8 mouse cellular contexts compared by ENCODE assay signal in genomic region chr13:3642049-3642448, GRCm38 (mm10). TPM values are rescaled to one million over a fixed set of nuclear protein-coding genes. Genes with fewer than 3 reads are reported as not detected.
DNase-seq lines count a peak whose midpoint lies in the region; ATAC-seq lines count a peak whose summit lies in the region.

No protein-coding gene starts in this region.

- 79% methylated on average over 9 of the region's 9 CpGs for WGBS in kidney, embryonic 15.5 days
- WGBS in liver, embryonic 16.5 days (ENCODE audit: insufficient replicate concordance), result 61% methylated on average over 9 of the region's 9 CpGs

- no peaks in the 10 kb centered on the region for H3K4me1 ChIP-seq in kidney, embryonic 15.5 days
- H3K4me1 ChIP-seq in liver, embryonic 16.5 days (ENCODE audit: control insufficient read depth, low read depth, low read length), result no peaks in the 10 kb centered on the region; the same call in 1 of the 2 replicates

- no peak; the same call in 1 of the 2 replicates for ATAC-seq in kidney, embryonic 15.5 days (replicated peaks; ENCODE audit: low FRiP score)
- ATAC-seq in liver, embryonic 16.5 days (ENCODE audit: low read depth), result no peak; the same call in 1 of the 2 replicates

- H3K36me3 ChIP-seq in kidney, embryonic 15.5 days, result peaks cover 8% of the 10 kb centered on the region; the same call in 1 of the 2 replicates
- H3K36me3 ChIP-seq in liver, embryonic 16.5 days (ENCODE audit: control insufficient read depth, insufficient read depth), result no peaks in the 10 kb centered on the region

- no peaks in the 10 kb centered on the region for H3K27me3 ChIP-seq in kidney, embryonic 15.5 days
- no peaks in the 10 kb centered on the region for H3K27me3 ChIP-seq in liver, embryonic 16.5 days (ENCODE audit: control insufficient read depth, insufficient read depth, low read depth, low read length)

- no peaks in the 10 kb centered on the region for H3K9me3 ChIP-seq in kidney, embryonic 15.5 days (replicated peaks)
- no peaks in the 10 kb centered on the region for H3K9me3 ChIP-seq in liver, embryonic 16.5 days (replicated peaks; ENCODE audit: control insufficient read depth, low read length)

- no peak overlapping the region for H3K4me2 ChIP-seq in kidney, embryonic 15.5 days
- no peak overlapping the region for H3K4me2 ChIP-seq in liver, embryonic 16.5 days (ENCODE audit: low read depth, low read length)

- H3K9ac ChIP-seq in kidney, embryonic 15.5 days, result no peak overlapping the region
- no peak overlapping the region for H3K9ac ChIP-seq in liver, embryonic 16.5 days (ENCODE audit: low read depth, low read length)

- no peak overlapping the region for H3K27ac ChIP-seq in kidney, embryonic 15.5 days
- H3K27ac ChIP-seq in liver, embryonic 16.5 days (ENCODE audit: low read length), result 0 out of 2 replicates have a peak overlapping the region, but pooled peaks have one; percentile 29

- peak; percentile 49 for DNase-seq in kidney, adult 11 months
- peak; percentile 44 for DNase-seq in T-cell, adult 2 months (ENCODE audit: low spot score)
- DNase-seq in induced T-regulatory cell, adult 2 months (ENCODE audit: low read depth), result peak; percentile 47
- DNase-seq in retina, postnatal 1 day, result peak; percentile 47
- DNase-seq in ovary, adult 18-20 months (ENCODE audit: low spot score), result no peak
- no peak for DNase-seq in right cerebral cortex, postnatal 36 days (ENCODE audit: low spot score in 2 of 2)

- H3K4me3 ChIP-seq in kidney, embryonic 15.5 days (replicated peaks), result no peak overlapping the region
- no peak overlapping the region for H3K4me3 ChIP-seq in liver, embryonic 16.5 days (ENCODE audit: low read depth, low read length)

RNA-seq across cellular contexts. Expression of gene Asb13, which starts 8.2 kb away (rescaled TPM):
- polyA plus RNA-seq in kidney, embryonic 15.5 days (2015; fragmentation: Nextera tagmentation; extraction: Ambion mirVana), result 14.4 and 15.0 TPM in 2 replicates
- polyA plus RNA-seq in liver, embryonic 16.5 days (2015; fragmentation: Nextera tagmentation; extraction: Ambion mirVana), result 3.8 and 5.3 TPM in 2 replicates

RNA-seq across cellular contexts. Expression of gene Fam208b, which starts 31.1 kb away (rescaled TPM):
- polyA plus RNA-seq in kidney, embryonic 15.5 days (2015; fragmentation: Nextera tagmentation; extraction: Ambion mirVana), result 14.0 and 16.7 TPM in 2 replicates
- polyA plus RNA-seq in liver, embryonic 16.5 days (2015; fragmentation: Nextera tagmentation; extraction: Ambion mirVana), result 2.9 and 3.2 TPM in 2 replicates

Comparison
In these comparisons a context has a peak if more than half of its experiments do, and no peak if none do; other contexts are left out.
1. DNase-seq: peak in kidney, adult 11 months (single experiment), T-cell, adult 2 months (single experiment), induced T-regulatory cell, adult 2 months (single experiment) and retina, postnatal 1 day (single experiment); none in ovary, adult 18-20 months (single experiment) and right cerebral cortex, postnatal 36 days (0 of 2).